Mouse (Mus musculus): Measurements from ENCODE around the gene Btbd3. TPM values are rescaled to one million over a fixed set of nuclear protein-coding genes. Genes with fewer than 3 reads are reported as not detected.

Btbd3 gene
- total RNA-seq (2021): 100 to 1,000 TPM; 186 to 197 TPM
- long read RNA-seq, full-length matches to known transcripts: 127 of 165 reads
- long read RNA-seq, partial matches to known transcripts: 34 of 165 reads
- long read RNA-seq, other reads (novel, unspliced or antisense): 4 of 165 reads

- DNase-seq (ENCODE audit: low spot score in 2 of 2): peak; percentile 95 to 96
Observed at GRCm38 (mm10) chr2:138256411-138256810, at the start of gene Btbd3. Gene Btbd3, plus strand, starts transcription at chr2:138256565.

DNA sequence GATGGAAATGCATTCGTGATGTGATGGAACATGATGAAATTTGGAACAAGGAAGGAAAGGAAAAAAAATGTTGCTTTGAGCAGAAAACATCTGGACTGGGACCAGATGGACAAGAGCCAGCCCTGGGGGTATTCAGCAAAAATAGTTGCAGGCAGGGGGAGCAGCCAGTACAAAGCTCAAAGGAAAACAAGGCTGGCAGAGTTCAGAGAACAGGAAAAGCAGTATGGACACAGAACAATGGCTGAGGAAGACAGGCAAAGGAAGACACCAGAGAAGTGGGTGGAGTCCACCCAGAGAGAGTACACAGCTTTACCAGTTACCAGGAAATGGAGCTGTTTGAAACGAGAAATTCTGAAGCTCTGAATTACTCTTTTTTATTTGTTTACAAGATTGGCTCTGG lies 40.8 kb upstream of the Btbd3 start:
- peak in 1 of 2 experiments; percentile 65 for DNase-seq (ENCODE audit: low spot score in 2 of 2)

GRCm38 (mm10) chr2:138220269-138220668 lies 36.1 kb upstream of the Btbd3 start:
- DNase-seq (ENCODE audit: low spot score in 2 of 2): peak in 1 of 2 experiments; percentile 16

DNA sequence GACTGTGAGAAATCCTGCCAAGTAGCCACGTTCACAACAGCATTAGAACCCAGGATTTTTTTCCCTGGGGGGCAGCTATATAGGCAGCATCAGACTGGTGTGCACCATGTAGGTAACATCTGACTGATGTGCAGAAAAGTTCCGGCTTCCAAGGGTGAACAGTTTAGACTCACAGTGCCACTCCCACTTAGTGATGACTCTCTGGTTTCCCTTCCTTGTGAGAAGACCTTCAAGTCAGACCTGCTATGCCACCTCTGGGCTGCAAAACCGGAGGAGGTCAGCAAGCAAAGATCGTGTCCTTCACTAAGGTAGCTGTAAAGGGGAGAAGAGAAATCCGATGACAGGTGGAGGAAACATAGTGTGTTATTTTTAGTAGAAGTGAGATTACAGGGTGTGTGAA lies 24.1 kb upstream of the Btbd3 start:
- DNase-seq (ENCODE audit: low spot score in 2 of 2): no peak

DNA sequence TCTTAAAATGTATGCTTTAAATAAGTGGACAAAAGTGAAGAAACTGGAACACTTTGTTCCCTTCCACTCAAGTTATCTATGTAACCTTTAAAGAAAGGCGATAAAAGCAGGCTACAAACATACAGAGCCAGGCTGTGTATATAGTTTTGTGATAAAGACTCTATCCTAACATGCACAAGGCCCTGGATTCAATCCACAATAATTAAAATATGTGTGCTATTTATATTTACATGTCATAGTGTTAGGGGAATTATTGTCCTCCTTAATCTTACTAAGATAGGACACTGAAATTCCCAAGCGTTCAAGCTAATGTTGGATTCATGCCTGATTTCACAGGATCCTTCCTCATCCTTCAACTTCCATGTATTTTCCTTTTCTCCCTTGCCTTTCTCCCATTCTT lies 20.2 kb upstream of the Btbd3 start:
- DNase-seq (ENCODE audit: low spot score in 2 of 2): no peak

- DNase-seq (ENCODE audit: low spot score in 2 of 2): no peak
Observed at GRCm38 (mm10) chr2:138242452-138242851, 13.9 kb upstream of the Btbd3 start.

- DNase-seq (ENCODE audit: low spot score in 2 of 2): peak; percentile 53 to 73
Observed at GRCm38 (mm10) chr2:138245631-138246289, 10.6 kb upstream of the Btbd3 start.

- no peak for DNase-seq (ENCODE audit: low spot score in 2 of 2)
Observed at GRCm38 (mm10) chr2:138247986-138248385, 8.4 kb upstream of the Btbd3 start.

DNA sequence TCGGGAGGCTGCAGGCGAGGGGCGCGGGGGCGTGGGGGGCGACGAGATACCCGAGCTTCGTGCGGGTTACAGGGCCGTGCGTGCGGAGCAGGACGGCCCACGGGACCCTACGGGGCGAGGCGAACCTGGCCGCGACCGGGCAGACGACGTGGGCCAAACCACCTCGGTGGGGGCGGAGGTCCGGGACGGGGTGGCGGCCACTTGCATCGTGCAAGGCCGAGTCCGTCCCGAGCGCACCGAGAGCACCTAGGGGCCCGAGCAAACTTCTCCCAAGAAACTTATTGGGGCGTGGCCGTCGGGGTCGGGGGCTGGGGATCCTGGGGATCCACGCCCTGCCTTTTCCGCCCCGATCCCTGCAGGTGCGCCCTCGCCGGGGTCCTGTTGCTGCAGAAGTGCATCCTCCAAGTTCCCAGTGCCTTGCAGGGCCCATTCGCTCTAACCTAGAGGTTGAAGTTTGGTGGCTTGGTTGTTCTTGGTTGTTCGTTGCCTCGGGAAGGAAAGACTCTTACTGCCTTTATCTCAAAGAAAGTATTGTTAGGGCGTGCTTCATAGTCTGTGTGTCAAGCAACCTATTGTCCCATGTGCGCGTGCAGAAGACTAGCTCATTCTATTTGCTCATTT lies 596 bp downstream of the Btbd3 start:
- DNase-seq (ENCODE audit: low spot score in 2 of 2): no peak

DNA sequence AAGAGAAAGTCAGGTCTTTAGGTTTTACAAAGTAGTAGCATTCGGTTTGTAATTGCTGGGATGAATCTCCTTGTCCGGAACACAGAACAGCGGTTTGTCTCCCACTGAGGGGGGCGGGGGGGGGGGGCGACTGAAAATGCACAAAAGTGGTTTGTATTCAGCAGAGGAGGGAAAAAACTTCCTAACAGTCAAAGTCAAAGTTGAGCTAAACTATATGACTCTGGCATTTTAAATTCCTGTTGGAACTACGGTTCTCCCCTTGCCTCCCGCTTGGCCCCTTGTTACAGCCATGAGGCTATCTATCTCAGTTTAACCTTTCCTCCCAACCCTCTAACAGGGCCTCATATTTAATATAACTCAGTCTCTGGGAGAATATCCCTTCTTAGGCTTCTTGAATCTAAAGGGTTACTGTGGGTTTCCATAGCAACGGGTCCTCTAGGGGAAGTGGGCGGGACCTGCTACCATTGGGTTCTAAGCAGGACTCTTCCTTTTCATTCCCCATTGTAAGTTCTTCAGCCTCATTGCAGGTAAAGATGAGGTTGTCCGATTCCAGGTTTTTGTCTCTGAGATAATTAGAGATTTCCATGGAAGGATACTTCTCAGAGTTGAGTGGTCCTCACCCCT lies 1.4 kb downstream of the Btbd3 start:
- DNase-seq (ENCODE audit: low spot score in 2 of 2): peak in 1 of 2 experiments; percentile 67

DNA sequence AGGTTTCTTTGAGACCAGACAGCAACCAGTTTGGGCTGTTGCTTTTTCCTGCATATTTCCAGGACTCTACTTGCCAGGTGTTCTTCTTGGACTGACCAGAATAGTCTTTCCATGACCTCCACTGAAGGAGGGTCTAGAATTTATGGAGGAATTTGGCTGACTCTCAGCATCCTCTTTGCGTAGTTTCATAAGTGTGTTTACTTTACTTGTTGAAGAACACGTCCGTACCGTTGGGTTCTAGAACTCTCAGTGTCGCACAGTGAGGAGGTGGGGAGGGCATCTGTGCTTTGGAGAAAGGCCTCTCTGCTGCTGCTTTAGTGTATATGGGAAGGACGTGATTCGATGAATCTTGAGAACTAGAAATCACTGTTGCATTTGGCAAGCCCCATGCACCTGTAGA lies 4.8 kb downstream of the Btbd3 start:
- DNase-seq (ENCODE audit: low spot score in 2 of 2): no peak

DNA sequence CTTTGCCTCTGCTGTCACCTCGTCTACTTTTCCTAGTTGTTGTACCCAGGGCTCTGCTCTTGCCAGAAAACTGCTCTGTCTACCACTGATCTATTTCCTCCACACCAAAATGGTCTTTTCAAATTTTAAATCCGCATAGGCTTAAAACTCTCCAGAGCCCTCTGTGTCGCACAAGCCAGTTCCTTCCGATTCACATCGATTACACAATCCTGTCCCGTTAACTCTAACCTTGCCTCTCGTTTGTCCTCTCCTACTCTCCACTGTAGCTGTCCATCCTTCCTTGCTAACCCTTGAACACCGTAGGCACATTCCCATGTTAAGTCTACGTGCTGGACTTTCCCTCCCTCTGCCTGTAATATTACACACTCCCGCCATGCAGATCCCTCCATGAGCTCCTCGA lies 6.5 kb downstream of the Btbd3 start:
- no peak for DNase-seq (ENCODE audit: low spot score in 2 of 2)

- DNase-seq (ENCODE audit: low spot score in 2 of 2): no peak
Observed at GRCm38 (mm10) chr2:138265356-138266005, 9.1 kb downstream of the Btbd3 start.

DNA sequence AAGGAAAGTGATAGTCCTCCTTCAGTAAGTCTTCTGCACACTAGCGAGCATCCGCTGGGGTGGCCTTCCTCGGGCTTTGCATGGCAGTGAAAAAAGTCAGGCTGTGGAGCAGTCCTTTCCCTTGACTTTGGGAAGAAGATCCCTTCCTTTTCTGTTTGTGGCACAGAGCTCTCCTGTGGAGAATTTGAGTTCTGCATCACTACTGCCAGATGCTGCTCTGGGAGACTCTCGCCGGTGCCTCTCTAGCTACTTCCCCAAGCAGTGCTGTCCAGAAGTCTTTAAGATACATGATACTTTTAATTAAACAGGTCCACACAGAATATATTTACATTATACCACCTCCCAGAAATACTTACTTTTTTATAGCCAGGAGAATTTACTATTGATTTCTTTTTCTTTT lies 10.3 kb downstream of the Btbd3 start:
- no peak for DNase-seq (ENCODE audit: low spot score in 2 of 2)

DNA sequence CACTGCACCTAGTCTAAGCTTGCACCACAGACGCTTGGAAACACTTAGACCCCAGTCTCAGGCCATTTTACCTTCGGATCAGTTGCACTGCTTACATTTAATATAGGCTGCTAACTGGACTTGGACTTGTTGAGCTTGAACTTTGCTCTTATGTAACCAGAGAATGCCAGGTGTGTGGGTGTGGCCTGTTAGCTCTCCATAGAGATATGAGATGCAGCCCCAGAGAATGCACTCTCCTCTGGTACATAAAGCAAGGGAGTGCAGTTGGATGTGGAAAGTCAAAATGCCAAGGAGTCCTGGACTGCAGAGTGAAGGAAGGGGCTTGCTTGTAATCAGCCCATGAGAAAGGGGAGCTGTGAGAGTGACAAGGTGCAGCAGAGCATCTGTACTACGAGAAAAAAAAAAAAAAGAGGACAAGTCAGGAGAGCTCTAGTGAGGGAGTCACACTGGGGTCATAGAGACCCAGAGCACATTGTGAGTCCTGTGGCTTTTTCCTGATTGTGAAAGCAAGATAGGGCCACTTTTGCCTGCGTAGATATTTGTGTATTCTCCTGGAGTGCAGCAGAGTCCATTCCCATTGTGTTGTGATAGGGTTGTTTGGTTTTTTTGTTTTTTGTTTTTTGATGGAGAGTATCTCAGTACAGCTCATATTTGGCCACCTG lies 11.6 kb downstream of the Btbd3 start:
- DNase-seq (ENCODE audit: low spot score in 2 of 2): no peak

GRCm38 (mm10) chr2:138269330-138269729 lies 13.0 kb downstream of the Btbd3 start:
- DNase-seq (ENCODE audit: low spot score in 2 of 2): no peak

- no peak for DNase-seq (ENCODE audit: low spot score in 2 of 2)
Observed at GRCm38 (mm10) chr2:138273404-138274073, 17.2 kb downstream of the Btbd3 start.

DNA sequence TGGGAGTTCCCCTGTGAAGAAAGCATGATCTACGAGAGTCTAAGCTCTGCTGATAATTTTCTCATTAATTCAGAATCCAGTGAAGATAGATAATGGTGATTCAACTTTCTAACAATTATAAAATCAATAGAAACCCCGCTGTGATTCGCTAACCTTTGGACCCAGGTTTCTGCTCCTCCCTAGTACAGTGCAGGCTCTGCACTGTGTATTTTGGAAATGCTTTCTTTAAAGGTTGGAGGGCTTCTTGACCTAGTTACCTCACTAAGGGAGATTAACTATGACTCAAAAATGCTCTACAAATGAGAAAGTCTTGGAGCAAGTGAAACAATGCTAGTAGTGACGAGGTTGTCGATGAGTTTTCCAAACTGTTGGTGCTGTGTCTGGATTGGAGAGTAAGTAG lies 17.7 kb downstream of the Btbd3 start:
- DNase-seq (ENCODE audit: low spot score in 2 of 2): no peak

DNA sequence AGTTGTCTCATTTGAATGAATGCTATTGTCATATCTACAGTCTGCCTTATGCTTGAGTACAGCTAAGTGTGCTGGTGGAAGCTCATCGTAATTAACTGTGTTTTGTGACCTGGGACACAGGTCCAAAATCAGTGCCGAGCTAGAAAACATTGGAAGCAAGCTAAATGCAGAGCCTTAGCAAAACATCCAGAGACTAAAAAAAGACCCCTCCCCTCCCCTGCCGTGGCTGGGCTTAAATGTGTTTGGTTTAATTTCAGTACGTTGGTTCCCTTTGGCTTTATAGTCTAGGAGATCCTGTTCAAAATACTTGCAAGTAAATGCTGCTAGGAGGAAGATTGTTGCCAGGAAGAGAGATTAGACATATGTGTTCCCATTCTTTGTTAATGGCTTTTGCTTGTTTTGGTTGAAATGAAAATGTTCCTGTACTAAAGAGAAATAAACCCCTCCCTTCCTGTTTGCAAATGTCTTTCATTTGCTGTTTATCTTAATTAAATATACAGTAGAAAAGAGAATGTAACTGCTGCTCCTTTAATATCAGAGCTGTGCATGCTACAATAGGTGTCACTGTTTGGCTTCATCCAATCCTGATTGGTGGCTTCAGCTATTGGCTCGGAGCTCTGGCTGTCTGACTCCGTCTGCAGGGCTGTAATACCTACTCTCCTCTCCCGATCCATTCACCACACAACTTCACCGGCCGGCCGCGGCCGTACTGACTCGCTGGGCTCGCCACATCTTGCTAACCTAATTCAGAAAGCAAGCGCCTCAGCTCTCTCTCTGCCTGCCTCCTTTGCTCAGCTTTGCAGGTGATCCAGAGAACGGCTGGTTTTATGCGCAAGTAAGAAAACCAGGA lies 21.7 kb downstream of the Btbd3 start:
- DNase-seq (ENCODE audit: low spot score in 2 of 2): peak; percentile 72 to 89
